Mouse (Mus musculus) urinary bladder, postnatal 10 days (tissue): ENCODE data around the gene Prkd2.

ENCODE experiments used
- DNase-seq: peaks from one replicate; pipeline ENCODE4 v3.0.0; 2022; ENCODE audit warnings: low spot score

Prkd2 gene

GRCm38 (mm10) chr7:16827274-16827673, 15.4 kb upstream of the Prkd2 start:
- DNase-seq: no peak

DNA sequence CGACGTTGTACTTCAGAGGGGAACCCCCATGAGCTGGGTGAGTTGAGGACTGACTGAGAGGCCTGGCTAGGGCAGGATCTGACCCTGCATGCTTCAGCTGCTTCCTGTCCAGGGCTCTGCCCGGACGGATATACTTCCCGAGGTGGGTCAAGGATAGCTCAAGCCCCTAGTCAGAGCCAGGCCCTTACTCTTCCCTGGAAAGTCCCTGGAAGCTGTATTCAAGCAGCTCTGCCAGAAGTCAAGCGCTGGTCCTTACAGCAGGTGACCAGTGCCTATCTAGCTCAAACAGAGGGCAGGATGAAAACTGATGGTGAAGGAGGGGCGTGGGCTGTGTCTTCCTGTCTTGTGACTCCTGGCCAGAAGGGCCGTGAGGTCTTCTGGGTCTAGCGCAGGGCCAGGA, 12.3 kb upstream of the Prkd2 start:
- DNase-seq: no peak

DNA sequence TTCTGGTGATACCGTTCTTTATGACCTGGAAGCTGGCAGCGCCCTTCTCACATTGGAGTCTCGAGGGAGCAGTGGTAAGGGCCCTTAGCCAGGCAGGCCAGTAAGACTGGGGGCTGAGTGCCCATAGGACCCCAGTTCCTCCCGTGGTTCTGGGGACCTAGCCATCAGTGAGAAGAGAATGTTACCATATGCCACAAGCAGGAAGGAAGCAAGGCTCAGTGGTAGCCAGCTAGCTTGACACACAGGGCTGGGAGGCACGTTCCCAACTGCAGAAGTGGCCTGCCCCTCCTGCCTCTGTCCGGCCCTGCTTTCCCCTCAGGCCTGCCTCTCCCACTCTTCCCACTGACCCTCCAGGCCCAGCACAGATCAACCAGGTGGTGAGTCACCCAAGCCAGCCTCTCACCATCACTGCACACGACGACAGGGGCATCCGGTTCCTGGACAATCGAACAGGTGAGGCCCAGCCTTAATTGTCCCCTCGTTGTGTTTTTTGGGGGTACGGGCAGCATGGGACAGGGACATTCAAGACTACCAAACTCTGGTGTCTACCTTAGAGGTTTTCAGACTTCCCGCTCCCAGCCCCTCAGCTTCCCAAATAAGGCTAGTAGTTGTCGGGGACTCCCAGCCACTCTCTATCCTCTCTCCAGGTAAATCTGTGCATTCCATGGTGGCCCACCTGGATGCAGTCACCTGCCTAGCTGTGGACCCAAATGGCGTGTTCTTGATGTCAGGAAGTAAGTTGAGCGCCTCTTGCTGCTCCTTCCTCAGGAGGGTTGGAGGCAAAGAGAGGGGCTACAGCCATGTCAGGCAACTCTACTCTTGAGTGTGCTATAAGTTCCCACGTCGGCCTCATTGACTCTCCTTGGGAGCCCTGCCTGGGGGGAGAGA, 4.5 kb upstream of the Prkd2 start:
- DNase-seq: no peak

- no peak for DNase-seq
These were observed 3.8 kb upstream of the Prkd2 start for GRCm38 (mm10) chr7:16838804-16839426.

DNA sequence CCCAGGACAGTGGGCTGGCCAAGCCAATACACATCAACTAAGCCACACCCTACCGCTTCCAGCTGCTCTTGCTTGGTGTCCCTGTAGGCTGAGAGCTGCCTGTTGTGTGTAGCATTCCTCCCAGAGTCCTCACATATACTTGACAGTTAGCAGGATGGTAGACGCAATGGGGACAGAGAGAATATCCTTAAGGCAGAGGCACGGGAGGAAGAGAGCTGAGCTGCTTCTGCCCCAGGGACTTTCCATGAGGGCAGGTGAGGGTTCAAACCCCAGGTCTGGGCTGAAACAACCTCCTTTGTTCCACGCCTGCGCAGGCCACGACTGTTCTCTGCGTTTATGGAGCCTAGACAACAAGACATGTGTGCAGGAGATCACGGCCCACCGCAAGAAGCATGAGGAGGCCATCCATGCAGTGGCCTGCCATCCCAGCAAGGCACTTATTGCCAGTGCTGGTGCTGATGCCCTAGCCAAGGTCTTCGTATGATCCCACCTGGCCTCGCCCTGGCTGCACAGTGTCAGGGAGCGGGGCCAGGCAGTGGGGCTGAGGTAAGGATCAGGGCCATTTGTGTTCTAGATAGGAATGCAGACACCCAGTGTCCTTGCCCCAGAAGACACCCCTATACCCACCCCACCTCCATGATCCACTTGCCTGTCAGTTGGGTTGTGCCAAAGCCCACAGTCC, 3.1 kb upstream of the Prkd2 start:
- no peak for DNase-seq

DNA sequence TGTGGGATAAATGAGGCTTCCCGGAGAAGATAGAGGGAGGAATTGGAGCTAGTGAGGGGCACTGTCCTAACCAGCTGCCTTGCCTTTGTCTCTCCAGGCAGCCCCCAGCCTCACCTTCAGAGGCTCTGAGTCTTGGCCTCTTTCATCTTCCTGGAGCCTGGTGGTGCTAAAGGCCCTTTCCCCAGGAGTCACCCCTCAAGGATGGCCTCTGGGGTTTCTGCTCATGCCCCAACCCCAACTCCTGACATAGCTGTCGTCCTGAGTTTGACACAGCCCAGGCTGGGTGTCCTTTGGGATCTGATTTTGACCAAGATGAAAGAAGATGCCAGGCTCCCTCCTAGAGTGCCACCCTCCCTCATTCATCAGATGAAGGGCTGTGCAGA, 2.6 kb upstream of the Prkd2 start:
- DNase-seq: no peak

GRCm38 (mm10) chr7:16841078-16841477, 1.6 kb upstream of the Prkd2 start:
- no peak for DNase-seq

- DNase-seq: no peak
These were observed 841 bp upstream of the Prkd2 start for GRCm38 (mm10) chr7:16841561-16842560.

DNA sequence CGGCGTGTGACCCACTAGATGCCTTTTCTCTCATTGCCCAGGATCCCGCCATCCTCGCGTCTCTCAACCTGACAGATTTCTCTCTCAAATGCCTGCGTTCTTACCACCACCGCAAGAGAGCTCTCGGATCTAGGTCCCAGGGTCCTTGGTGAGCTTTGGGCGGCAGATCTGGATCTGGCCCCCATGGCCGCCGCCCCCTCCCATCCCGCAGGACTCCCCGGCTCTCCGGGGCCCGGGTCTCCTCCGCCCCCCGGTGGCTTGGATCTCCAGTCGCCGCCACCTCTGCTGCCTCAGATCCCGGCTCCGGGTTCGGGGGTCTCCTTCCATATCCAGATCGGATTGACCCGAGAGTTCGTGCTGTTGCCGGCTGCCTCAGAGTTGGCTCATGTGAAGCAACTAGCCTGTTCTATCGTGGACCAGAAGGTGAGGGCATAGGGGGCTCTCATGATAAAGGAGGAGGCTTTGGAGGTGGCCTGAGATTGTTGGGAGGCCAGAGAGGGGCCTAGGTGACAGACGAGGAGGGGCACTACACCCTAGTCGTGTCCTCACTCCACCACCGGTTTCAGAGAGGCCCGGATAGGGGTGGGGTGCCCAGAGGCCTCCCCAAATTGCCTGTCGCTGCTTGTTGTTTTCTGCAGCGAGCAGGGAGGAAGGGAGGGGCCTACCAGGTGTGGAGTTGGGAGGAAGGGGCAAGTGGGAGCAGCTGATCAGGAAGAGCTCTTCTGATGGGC, 904 bp downstream of the Prkd2 start:
- no peak for DNase-seq

DNA sequence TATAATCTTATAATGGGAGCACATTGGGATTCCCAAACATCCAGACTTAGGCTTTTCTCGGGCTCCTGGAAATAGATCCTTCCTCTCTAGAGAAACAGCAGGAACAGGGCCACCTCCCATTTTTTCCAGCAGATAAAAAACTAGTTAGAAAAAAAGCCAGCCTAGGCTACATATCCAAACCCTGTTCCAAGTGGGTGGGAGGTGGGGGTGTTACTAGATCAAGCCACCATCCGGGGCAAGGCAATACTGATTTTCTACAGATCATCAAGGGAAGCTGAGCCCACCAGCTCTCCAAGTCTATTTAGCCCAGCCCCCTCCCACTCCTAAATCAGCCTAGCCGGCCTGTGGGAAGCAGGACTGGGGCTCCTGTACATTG, 2.0 kb downstream of the Prkd2 start:
- no peak for DNase-seq

- no peak for DNase-seq
These were observed 2.5 kb downstream of the Prkd2 start for GRCm38 (mm10) chr7:16845072-16845819.

DNA sequence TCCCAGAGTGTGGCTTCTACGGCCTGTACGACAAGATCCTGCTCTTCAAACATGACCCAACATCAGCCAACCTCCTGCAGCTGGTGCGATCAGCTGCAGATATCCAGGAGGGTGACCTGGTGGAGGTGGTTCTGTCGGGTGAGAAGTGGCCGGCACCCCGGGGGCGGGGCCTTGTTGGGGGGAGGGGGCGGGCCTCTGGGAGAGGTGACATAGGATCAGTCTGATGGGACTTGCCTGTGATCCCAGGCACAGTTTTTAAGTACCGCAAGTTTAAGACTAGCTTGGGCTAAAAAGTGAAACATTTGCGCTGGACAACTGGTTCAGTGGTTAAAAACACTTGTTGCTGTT, 3.1 kb downstream of the Prkd2 start:
- no peak for DNase-seq

DNA sequence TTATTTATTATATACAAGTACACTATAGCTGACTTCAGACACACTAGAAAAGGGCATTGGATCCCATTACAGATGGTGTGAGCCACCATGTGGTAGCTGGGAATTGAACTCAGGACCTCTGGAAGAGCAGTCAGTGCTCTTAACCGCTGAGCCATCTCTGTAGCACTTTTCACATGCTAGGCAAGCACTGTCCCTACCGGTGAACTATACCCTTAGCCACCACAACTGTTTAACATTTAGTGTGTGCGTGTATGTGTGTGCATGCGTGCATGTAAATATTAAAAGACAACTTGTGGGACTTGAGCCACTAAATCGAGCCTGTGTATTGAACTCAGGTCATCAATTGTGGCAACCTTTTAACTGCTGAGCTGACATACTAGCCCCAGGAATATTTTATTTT, 4.1 kb downstream of the Prkd2 start:
- no peak for DNase-seq

- no peak for DNase-seq
These were observed 4.8 kb downstream of the Prkd2 start for GRCm38 (mm10) chr7:16847507-16847906.

DNA sequence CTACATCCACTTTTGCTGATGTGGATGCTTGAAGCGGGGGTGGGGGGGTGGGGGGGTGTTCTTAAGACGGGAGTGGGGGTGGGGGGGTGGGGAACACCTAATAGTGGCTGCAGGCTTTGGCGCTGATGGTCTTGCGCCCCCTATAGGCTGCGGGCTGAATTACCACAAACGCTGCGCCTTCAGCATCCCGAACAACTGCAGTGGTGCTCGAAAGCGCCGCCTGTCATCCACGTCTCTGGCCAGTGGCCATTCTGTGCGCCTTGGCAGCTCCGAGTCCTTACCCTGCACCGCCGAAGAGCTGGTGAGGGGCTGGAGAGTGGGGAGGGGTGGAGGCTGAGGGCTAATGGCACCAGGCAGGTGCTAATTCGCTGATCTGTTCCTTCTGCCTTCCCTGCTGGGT, 5.9 kb downstream of the Prkd2 start:
- no peak for DNase-seq

DNA sequence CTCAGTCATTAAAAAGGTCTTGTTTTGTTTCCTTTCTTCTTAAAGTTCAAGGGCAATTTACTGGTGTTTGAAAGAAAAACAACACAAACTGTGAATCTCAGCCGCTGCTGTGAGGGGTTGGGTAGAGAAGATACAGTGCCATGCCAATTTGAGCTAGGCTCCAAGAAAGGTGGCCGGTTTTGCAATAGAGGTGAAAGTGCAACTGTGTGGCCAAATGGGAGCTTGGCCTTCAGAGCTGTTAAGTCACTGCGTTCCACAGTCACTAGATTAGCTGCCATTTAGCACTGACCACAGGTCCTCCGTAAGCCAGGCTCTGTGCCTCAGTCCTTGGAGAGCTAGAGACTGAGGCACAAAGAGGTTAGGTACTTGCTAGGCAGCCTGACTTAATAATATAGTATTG, 8.9 kb downstream of the Prkd2 start:
- DNase-seq: no peak

DNA sequence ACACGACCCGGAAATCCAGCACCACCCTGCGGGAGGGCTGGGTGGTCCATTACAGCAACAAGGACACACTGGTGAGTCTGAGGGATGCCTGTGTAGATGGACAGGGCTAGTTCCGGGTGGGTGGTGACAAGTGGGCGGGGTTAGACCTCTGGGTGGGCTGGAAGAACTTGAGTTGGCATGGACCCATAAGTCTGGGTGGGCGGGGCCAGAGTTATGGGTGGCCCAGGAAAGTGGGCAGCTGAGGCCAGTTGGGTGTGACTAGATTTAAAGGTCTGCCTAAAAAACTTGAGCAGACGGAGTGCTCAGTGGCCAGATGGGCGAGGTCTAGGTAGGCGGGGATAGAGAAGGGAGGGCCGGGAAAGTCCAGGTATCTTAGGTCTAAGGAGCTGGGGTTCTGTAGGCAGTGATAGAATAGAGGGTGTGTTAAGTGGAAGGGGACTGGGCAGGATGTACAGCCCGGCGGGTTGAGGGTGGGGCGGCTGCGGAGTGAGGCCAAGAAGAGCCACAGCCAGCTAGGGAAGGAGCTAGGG, 10.7 kb downstream of the Prkd2 start:
- no peak for DNase-seq

GRCm38 (mm10) chr7:16858336-16858735, 15.6 kb downstream of the Prkd2 start:
- DNase-seq: no peak

- no peak for DNase-seq
These were observed 17.4 kb downstream of the Prkd2 start for GRCm38 (mm10) chr7:16859902-16860651.

DNA sequence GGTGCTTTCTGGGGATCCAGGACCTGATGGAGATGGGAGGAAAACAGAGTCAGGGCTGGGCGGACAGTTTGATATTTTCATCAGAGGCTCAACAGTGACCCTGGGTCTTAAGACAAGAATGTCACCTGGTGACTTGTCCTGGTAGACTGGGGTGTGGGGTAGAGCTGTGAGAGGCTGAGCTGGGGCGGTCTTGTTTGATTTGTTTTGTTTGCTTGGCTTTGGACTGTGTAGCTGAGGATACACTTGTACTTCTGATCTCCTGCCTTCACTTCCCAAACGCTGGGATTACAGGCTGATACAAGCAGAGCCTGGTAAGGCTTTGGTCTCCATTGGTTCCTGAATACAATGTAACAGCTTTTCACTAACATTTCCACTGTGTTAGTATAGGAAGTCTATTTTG, 24.8 kb downstream of the Prkd2 start:
- no peak for DNase-seq
